Mouse (Mus musculus) thymus, postnatal 0 days (tissue): Measurements from ENCODE around the gene Ube4b. TPM values are rescaled to one million over a fixed set of nuclear protein-coding genes. Genes with fewer than 3 reads are reported as not detected.
A peak's percentile ranks its signal among the peaks of the same experiment; 100 is the strongest.

Experiments
- DNase-seq: peaks from one replicate; pipeline ENCODE4 v3.0.0-alpha.2; 2015; ENCODE audit warnings: low spot score
- polyA plus RNA-seq: library from polyadenylated mRNA; unstranded; fragments of >200 nt; fragmentation: Nextera tagmentation; extraction: Ambion mirVana; gene quantifications from 2 replicates; pipeline ENCODE4 v1.2.1, GENCODE M21; 2015

The Ube4b gene
- polyA plus RNA-seq, 1 experiment from 2014 or later = 27.3 TPM

DNA sequence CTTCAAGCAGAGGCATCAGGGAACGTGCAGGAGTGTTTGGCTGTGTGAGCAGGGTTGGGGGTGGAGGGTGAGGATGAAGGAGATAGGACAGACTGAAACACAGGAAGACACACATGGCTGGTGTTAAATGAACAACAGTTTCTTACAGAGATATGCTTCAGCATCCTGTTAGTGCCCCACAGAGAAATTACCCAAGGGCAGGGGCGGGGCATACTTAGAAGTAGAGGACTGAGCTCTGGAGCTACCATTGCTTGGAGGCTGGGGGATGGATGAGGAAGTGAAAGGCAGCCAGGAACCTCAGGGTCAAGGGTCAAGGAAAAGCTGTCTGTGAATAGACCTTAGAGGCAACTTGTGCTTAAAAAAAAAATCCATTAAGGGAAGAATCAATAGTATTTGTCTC lies 85.9 kb downstream of the Ube4b start:
- DNase-seq = no peak

DNA sequence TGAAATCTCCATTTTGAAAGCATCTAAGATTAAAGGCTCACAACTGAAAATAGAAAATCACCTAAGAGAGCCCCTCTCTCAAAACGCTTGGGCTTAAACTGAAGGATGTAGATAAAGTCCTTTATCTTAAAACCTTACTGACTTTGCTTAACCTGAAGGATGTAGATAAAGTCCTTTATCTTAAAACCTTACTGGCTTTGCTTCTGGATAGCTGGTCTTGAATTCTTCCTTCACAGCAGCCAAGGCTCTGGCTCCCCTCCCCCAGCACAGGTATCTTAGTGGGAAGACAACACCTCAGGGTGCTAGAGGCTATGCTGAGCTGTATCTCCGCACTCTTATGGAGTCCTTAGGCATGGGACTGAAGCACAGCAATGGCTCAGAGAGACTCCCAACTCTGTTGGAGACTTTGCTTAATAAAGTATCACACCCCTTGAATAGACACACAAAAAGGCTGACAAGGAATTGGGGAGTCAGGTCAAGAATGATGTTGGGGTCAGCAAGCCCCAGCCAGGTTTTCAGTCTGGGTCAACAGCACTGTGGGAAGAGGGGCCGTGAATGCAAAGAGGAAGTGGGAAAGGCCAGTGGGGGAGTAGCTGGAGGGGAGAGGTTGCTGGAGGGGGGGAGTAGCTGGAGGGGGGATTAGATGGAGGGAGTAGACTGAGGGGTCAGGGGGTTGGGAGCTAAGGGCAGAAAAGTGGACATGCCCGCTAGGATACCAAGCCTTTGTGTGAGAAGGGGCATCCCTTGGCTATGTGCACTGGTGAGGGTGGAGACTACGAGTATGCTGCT lies 86.9 kb downstream of the Ube4b start:
- DNase-seq = no peak

DNA sequence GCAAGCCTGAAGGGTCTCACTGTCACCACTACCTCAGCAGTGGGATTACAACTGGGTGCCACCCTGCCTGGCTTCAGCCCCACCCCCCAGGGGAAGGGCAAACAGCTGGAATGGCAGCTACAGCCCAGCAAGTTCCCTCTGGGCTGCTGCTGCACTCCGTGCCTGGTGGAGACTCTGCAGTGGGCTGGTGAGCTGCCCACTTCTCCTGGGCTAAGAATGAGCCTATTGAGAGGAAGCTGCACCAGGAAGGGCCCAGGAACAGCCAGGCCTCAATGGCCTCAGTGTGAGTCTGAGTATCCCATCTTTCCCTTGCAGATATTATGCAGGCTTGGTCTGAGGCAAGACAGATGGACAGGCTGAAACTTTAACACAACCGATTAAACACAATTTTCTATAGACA lies 88.4 kb downstream of the Ube4b start:
- no peak for DNase-seq

DNA sequence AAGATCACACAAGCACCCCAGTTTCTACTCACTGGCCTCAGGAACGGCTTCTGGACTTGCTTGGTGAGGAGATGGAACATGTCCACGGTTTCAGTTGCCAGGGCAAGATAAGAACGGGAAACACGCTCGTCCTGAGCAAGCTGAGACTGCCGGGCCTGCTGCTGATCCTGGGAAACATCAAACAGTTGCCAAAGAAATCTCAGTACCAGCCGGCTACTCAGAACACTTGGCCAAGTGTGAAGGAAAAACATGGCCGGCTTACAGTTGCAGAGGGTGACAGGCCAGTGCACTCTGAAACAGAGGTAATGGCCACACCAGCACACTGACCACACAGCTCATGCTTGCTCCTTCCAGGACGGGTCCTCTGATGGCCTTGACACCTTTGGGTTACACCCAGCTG lies 89.2 kb downstream of the Ube4b start:
- DNase-seq = no peak

DNA sequence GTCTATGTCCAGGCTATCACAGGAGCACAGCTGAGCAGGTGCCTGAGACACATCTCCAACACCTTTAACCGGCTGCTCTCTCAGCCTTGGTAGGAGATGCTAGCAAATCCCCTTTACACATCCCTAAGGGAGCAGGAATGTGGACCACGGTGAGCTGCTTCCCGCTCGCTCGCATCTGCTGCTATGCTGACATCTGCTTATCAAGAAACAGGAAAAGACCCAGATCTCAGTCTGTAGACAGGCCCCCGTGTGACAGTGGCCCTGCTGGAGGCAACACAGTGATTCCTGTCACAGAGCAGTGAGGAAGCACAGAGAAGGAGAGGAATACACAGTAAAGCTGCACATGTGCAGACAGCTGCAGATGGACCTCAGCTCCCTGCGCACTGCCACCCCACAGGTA lies 90.2 kb downstream of the Ube4b start:
- no peak for DNase-seq

DNA sequence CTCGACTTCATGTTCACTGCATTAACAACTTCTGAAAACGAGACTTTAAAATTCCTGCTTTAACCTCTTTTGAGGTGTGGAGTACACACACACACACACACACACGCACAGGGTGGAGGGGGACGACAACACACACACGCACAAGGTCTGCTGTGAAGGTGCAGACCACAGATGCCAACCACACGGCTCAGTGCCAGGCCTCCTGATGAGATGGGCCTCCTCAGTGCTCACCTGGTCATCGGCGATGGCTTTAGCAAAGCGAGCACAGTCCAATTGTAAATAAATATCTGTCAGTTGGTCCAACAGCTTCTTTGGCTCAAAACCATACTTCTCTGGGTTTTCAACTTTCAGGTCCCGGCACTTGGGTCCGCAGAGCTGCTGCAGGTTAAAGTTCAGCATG lies 91.7 kb downstream of the Ube4b start:
- no peak for DNase-seq

DNA sequence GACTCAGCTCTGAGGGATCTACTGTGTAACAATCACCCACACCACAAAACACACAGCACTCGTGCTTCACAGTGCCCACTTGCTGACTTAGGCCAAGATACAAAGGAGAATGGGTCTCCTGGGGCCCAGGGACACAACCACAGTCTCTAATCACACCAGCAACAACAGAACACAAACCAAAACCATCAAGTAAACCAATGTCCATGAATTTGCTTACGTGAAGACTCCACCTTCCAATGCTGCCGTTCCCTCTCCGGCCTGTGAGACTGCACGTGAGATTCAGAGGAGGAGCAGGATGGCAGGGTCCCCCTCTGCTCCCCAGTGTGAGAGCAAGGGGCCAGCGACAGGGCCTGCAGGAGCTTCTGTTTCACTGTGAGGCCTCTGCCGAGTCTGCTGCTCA lies 93.8 kb downstream of the Ube4b start:
- no peak for DNase-seq

DNA sequence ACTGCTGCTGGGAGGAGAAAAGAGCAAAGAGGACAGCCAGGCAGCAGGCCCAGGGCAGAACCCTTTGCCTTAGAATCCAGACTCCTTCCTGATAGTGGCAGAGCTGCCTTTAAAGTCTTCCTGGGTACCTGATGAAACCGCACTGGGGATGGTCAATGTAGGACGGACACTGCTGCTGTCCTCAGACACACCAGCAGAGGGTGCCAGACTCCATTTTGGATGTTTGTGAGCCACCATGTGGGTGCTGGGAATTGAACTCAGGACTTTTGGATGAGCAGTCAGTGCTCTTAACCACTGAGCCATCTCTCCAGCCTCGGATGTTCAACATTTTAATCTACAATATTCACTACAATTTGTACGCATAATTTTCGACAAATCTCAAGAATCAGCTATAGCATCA lies 96.1 kb downstream of the Ube4b start:
- no peak for DNase-seq

DNA sequence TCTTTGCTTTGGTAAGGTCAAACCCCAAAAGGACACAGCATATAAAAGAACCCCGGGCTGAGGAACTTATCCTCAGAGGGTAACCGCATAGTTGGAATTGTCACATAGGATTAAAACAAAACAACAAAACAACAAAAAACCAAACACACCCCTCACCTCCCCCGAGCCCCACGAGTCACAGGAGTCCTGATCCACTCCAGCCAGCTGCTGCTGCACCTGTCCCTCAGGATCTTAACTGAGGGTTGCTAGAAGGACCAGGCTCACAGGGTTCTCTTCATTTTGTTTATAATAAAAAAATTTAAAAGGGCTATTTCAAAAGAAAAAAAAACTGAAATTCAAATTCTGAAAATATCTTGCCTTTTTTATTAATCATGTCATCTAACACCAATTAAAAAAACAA lies 97.8 kb downstream of the Ube4b start:
- DNase-seq = no peak

DNA sequence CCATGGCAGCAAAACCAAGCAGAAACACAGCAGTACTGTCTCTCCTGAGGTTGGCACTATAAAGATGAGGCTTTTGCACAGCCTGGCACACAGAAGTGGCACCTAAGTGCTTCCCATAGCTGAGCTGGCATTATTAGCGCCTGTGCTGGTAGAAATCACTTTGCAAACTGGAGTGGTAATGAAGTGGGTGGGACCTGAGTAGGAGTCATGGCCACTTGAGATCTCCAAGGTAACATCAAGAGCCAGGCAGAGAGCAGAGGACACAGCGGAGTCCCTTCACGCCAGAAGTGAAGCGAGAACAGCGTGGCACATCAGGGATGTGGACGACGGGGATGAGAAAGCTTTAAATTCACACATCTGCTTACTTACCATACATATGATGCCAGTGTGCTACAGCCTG lies 99.3 kb downstream of the Ube4b start:
- DNase-seq = no peak

DNA sequence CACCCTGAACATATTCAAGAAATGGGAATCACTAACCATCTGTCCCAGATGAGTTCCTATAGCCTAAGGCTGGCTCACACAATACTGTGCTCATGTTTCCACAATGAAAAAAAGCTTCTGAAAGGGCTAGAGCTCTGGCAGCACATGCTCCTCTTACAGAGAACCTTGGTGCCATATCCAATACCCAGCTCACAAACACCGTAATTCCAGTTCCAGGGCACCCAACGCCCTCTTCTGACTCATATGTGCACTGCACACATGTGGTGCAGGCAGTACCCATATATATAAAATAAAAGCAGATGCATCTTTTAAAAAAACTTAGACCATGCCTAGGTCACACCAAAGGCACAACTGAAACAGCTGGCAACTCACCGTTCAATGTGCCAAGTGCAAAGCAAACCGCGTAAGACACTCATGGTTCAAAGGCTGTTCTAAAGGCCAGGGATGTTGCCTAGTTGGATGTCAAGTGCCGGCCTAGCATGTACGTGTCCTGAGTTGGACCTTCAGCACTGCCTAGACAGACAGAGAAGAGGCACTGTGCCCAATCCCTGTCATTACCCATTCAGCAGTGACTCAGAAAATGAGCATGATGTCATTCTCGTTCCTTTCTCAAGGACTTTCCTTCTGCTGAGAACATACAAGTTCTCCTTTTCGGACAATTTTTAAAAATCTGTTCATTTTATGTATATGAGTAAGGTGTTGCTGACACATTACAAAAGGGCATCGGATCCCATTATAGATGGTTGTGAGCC lies 101.0 kb downstream of the Ube4b start:
- no peak for DNase-seq

DNA sequence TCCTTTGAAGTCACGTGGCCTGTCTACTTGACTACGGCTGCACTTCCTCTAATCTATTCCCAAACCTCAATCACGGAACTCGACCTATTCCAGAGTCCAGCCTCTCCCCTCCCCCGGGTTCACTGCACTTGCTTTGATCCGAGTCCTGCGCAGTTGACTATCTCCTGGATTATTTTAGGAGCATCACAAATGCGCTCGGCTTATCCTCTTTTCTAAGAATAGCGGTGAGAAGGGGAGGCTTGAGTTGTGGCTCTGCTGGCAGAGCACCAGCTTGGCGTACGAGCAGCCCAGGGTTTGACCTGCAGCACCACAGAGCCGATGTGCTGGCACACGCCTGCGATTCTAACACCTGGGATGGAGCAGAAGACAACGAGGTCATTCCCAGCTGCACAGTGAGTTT lies 102.8 kb downstream of the Ube4b start:
- no peak for DNase-seq

DNA sequence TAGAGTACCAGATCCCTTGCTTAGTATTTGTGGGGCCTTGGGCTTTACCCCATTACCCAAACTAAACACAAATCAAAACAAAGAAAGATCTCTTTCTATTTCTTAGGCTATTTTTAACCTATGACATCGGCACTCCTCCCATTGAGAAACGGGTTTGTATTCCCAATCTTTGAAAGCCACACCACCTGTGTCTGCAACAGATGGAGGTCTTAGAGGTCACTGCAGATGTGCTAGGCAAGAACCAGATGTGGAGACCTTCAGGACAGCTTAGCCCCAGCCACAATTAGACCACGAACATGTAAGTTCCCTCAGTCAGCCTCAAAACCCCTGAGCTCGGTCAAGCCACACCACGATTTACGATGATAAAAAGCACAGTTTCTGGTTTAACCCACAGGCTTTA lies 103.8 kb downstream of the Ube4b start:
- DNase-seq = no peak

DNA sequence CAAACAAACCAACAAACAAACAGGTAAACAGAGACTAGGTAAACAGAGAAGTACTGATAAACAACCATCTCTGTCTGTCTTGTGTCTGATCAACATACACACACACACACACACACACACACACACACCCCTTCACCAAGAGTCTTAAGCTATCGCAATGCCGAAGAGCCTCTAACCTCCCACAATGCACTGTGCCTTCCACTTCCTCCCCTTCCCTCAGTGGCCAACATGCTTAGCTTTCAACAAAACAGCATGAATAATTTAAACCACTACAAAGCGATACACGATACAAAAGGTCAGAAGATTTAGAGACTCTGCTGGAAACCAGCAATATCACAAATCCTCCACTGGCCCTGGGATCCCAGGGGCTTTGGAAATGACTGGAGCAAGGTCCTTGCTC lies 104.3 kb downstream of the Ube4b start:
- peak; percentile 59 for DNase-seq

DNA sequence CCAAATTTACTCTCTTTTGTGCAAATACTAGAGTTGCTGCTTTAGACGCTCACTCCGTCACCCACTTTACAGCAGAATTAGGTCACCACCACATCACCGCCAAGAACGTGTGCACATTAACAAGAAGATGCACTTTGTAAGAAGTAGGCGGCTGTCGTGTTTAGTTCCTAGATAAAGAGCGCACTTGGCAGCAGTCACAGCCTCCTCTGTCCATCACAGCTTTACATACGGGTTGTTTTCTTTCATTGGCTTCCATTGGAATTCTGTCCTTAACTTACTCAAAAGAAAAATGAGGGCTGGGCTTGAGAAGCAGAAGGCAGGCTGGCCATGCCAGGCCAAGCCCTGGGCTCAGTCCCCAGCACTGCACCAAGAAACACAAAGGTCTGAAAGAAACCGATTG lies 107.5 kb downstream of the Ube4b start:
- DNase-seq = peak; percentile 57

DNA sequence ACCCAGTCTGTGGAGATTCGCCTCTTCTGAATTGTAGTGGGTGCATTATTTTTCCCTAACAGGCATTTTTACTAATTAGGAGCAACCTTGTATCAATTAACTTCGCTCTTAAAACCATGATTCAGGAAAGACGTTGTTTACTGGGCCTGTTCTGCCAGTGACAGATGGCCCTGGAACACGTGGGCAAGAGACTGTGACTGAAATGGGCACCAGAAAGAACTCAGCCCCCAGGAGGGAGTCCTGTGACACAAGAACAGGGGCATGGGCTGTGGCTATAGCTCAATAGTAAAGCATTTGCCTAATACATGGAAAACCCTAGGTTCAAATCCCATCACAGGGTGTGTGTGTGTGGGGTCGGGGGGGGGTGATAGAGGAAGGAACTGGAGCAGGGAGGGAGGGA lies 109.2 kb downstream of the Ube4b start:
- DNase-seq = no peak

DNA sequence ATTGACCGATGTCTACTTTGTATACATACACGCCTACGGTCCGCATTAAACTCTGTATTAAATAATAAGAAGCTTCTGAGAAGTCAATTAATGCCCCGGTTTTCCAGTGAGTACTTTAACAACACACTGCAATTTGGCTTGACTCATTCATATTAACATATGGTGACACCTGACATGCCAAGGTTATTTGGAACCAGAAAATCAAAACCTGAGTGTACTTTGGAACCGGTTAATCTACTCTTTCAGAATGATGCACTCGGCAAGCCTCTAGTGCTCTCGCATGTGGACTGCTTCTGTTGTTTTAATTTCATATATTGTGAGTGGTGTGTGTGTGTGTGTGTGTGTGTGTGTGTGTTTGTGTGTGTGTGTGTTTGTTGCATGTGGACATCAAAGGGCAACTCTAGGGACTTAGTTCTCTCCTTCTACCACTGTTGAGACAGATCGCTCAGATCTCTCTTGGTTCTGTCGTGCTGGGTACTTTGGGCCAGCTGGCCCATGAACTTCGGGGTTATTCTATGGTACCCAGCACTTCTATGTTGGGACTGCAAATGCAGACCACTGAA lies 112.2 kb downstream of the Ube4b start:
- no peak for DNase-seq

DNA sequence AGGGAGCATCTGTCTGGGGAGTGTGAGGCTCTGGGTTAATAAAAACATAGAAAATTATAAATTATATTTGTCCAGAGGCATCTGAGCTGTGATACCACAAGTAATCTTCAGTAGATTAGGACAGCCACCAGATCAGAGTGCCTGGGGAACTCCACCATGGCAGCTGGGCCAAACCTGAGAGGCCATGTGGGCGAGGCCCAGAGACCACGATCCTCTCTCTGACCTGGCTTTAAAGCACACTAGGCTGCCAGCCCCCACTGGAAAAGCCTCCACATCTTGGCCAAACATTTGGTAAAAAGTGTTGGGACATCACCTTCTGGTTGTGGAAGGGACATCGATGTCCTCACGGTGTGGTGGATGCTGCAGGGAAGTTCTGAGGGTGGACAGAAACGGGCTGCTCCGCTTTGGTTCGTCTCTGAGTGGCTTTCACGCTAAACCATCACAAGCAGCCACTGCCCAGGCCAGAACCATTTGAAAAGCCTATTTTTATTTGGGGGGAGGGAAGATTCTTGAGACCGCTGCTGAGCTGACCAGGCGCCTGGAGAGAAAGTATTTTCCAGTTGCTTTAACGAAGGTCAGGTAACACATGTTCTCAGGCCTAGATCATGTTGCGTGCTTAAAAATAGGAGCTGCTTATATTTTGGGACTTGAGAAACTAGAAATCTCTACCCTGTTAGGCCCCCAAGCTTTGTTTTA lies 112.8 kb downstream of the Ube4b start:
- DNase-seq = no peak

DNA sequence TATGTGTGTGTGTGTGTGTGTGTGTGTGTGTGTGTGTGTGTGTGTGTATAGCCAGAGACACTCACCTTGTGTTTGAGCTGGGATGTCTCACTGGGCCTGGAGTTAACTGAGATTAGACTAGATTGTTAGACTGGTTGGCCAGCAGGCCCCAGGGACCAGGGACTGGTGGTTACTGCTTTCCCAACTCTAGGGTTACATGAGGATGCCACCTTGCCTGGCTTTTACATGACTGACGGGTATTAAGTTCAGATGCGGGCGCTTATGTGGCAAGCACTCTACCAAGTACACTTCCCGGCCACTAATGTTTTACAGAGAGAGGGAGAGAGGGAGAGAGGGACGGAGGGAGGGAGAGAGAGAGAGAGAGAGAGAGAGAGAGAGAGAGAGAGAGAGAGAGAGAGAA lies 114.6 kb downstream of the Ube4b start:
- no peak for DNase-seq

DNA sequence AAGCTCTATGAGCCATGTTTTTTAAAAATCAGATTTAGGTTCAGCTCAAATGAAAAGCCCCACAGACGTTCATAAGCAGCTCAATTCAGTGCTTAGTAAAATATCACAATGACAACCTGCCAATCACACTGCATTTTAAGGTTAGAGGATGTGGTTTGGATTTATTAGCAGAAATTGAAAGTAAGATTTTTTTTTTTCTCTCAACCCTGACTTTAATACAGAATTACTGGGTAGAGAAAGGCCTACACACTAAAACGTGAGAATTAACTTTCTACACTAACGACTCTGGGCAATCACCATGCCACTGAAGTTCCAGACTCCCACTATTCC lies 118.1 kb downstream of the Ube4b start:
- DNase-seq = no peak

DNA sequence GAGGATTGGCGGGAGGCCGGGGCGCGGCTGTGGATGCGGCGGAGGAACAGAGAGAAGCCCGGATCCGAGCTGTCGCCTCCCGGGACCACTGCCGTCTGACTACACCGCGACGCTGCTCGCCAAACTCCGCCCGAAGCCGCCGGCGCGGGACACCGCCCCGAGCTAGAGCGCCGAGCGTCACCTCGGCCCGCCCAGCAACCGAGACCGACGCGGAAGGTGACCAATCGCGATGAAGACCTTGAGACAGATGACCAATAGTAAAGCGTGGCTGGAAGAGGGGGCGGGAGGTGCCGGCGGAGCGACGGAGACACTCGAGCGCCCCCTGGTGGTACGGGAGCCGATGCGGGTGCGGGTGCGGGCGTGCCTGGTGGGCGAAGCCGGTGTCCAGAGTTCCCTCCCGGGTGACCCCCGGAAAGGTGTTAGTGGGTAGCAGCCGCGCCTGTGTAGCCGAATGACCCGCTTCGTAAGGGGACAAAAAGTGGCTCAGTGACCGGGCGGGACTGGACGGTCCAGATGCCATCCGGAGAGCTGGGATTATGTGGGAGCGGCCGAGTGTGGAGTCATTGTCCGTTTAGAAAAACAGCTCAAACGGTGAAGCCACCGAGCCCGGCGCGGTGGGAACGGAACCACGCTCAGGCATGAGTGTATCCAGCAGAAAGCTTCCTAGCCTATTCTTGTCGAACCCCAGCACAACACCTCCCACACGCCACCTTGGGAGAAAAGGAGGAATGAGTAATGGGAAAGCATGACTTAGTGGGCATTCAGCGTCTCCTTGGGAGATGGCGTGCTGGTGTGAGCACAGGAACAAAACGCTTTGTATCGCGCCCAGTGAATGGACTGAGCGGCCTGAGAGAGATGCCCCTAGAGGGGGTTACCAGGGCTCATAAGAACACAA lies 118.7 kb downstream of the Ube4b start, which contains the start of gene Kif1b:
Kif1b (minus strand) TSS at position 98 of the 895 bp plus-strand sequence.
- peak; percentile 97 for DNase-seq
